Mouse (Mus musculus): ENCODE data around the gene Gm10521. TPM values are rescaled to one million over a fixed set of nuclear protein-coding genes. Genes with fewer than 3 reads are reported as not detected.
A peak's percentile ranks its signal among the peaks of the same experiment; 100 is the strongest.
"Not testable (repeated sequence)": the region's sequence is repeated elsewhere in the genome, so short reads cannot be mapped to it uniquely, and the experiment has no call there.

Gm10521 gene
- under 1 TPM; 0.10 to 0.26 TPM for total RNA-seq (2021)
- long read RNA-seq, experiment 1: 0 reads
- long read RNA-seq, experiment 2: 0 reads

DNA sequence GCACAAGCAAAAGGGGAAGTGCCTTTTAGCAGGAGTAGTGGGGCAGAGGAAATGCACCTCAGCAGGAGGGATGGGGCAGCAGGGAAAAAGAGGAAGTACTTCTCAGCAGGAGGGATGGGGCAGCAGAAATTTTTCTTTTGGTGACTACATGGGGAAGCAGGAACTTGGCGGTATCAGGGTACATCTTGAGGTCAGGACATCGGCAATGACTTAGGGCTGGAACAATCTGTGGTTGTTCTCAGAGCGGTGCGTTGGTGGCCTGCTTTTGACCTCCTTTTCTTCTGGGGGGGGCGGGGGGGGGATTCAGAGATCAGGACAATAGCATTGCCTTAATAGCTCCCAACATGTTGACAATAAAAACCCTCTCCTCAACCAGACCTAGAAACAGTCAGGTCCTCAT, at the start of gene Gm10521:
Gm10521 (plus strand) TSS at position 301 of the 400 bp plus-strand sequence.
- not testable (repeated sequence) for DNase-seq

DNA sequence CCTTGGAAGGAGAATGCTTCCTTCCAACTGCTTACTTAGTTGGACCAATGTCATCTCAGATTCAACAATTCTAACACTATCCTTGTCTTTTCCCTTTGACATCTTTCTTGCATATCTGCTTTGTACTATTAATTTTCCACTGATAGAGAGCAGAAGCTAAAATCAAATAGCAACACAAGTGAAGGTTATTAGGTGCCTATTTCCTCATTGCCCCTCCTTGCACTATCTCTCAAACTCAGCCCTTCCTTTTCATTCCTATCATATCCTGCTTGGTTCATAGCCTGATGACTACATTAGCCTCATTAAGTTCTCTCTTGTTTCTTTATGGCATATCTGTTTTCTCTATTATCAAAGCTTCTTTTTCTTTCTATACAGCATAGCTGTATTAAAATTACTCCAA, 47.3 kb upstream of the Gm10521 start:
- no peak for DNase-seq

DNA sequence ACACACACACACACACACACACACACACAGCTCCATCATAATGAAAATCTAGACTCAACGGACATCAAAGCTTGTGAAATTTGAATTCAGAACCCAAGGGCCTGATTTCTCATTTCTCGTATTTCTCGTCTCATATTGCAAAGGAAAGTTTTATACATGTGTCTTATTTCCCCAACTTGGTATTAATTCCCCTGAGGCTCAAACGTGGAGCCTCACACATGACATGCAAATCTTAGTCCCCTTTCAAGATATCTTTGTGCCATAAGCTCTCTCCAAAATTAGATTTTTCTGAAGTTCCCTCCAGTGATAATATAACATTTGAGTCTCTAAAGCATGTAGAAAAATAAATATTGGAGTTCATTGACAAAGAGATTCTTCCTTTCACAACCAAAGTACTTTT, 46.7 kb upstream of the Gm10521 start:
- DNase-seq: no peak

DNA sequence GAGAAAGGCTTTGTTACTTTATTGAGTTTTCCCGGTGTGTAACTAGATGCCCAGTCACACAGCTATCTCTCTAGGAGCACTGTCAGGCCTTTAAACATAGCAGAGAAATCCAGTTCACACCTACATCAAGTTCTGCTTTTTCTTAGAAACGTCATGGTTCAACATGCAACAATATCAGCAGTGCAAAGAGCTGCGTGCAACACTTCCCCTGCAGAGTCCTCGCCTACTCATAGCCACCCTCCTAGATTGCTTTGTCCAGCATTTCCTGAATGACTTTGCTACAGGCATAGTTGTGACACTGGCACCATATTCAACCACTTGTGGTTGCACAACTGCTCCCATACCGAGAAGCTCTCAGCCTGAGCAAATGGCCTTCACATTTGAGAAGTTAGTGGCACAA, 46.0 kb upstream of the Gm10521 start:
- peak; percentile 0 to 2 for DNase-seq

DNA sequence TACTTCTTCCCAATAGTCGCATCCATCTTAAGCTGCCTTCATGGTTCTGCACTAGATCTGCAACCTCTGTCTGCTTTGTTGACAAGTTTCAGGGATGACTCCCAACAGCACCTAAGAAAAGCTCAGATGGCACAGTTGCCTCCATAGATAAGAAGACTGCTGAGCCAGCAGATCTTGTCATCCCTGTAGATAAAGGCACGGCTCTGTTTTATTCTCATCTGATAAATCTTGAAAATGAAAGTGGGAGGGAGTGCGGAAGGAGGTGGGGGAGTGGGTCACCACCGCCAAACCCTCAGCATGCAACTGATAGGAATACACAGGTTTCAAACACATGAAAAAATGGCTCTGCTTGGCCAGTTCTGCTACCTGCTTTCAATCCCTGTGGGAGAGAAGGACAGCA, 30.0 kb upstream of the Gm10521 start:
- no peak for DNase-seq

DNA sequence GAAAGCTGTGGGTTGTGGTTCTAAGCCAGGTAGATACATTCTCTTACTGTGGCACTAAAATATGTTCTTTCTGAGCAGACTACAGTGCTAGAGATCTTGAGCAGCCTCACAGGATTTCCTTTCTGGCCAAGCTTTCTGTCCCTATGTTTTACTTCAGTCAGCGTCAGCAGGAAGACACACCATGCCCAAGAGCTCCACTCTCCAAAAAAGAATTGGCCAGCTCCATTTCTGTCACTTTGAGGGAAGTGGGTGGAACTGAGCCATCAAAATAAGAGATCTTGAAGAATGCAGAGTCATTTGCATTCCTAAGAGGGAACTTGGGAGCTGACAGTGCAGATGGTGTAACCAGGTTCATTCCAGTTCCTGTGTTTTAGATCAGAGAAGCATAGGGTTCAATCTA, 8.5 kb upstream of the Gm10521 start:
- DNase-seq: no peak

DNA sequence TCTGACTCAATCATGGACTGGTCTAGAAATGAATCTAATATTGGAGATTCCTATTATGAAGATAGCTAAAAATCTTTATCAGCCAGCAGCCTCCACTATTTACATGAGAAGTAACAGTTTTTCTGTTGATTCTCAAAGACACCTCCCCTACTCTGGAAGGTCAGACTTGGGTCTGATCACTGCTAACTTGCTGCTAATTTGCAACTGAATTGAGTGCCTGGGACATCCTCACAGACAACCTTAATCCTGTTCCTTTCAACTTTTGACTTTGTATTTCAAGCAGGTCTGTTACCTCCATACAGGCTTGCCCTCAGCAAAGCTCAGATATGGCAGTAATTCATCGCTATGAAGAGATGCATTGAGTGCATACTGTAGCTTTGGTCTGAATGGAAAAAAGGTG, 8.5 kb downstream of the Gm10521 start:
- no peak for DNase-seq

DNA sequence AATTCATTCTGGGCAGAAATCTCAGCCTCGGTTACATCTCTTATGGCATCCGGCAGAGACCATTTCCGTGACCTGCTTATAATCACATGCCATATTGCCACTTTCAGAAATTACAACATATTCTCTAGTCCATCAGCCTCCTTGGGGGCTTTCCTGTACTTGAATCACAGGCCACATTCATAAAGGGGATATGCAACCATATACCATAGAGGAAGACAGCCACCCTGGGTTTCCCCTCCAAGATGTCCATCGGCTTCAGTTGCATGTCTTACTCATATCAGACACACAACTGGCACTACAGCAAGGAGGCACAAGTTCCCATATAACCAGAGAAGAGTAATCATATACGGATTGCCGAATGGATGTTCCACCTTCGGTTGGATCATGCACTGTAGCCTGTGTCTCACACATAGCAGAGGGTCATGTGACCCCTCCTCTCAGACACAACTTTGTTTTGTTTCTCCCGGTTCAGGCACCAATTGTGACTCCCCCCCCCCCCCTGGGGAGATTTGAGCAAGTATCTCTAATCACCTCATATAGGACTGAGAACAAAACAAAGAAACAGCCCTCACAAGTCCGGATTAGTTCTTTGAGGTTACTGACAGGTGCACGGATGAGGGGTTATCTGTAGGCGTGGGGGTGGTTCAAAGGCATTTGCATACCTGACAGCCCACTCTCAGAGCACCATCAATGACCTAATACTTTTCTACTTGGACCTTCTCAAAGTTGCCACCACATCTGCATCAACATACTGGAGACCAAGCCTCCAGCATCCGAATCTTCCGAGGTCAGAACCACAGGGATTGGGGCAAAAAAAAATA, 20.4 kb downstream of the Gm10521 start:
- no peak for DNase-seq

DNA sequence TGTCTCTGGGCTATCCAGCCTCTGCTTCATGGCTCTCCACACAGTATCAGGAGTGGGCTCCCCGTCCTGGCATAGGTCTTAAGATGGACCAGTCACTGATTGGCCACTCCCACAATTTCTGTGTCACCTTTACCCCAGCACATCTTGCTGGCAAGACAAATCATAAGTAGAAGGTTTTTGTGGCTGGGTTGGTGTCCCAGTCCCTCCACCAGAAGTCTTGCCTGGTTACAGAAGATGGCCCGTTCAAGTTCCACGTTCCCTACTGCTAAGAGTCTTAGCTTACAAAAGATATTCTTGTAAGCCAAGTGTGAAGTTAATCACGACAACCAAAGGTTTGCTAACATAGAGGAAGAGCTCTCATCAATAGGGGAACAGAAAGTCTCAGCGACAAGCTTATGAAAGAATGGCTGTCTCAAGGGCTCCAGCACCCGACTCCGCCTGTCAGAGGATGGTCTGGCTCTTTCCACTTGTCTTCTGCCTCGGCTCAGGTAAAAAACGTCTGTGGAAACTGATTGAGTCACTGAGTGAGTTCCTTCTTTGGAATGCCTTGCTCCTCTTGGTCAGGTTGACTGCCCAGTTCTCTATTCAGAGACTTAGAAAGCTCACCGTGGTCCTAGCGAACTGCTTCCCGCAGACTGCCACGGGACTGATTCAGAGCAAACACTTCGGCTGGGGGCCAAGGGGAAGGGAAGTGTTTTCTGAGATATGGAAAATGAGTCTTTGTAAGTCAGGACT, 22.0 kb downstream of the Gm10521 start, which contains the start of gene Slamf6:
Slamf6 (plus strand) TSS at position 211 of the 735 bp plus-strand sequence.
- no peak for DNase-seq

DNA sequence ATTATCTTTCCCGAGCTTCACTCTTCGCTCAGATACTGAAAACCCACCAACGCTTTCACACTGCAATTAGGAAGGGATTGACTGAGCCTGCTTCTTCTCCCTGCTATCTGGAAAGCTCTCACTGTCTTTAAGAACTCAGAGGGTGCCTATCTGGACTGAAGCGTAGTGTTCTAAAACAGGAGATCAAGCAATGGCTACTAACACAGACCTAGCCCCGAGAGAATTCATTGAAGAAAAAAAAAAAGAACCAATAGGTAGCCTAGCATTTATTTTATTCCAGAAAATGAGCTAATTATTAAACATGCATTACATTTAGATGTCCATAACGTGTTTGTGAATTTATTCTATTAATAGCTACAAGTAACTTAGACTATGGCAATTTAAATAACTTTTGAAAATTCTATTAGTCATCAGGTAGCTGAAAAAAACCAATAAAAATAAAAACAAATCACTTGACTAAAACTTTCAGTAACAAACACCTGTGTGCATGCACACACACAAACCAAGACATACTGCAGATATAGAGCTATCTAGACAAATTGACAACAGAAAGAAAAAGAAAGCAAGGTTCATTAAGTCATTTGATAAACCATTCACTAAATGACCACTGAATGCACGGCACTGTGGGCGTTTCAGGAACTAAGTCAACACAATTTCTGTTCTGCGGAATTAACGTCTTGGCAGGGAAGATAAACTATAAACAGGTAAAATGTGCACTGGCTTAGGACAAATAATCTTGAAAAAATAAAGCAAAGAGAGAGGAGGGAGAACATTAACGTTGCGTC, 22.9 kb downstream of the Gm10521 start:
- no peak for DNase-seq

DNA sequence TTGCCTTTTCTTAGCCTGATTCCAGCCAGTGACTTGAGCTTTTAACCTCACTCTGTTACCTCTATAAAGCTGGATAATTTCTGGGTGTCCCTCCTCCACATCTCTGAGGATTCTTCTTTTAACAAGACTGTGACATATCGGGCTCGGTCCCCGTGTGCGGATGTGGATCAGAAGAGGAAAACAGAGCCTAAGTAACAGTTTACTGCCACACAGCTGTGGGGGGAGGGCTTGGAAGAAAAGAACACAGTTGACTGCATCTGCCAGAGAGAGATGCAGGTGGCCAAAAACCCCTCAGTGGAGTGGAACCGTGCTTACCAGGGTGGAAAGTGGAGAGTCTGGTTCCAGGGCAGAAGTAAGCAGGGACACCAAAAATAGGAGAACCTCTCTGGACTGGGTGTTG, 23.7 kb downstream of the Gm10521 start:
- no peak for DNase-seq

DNA sequence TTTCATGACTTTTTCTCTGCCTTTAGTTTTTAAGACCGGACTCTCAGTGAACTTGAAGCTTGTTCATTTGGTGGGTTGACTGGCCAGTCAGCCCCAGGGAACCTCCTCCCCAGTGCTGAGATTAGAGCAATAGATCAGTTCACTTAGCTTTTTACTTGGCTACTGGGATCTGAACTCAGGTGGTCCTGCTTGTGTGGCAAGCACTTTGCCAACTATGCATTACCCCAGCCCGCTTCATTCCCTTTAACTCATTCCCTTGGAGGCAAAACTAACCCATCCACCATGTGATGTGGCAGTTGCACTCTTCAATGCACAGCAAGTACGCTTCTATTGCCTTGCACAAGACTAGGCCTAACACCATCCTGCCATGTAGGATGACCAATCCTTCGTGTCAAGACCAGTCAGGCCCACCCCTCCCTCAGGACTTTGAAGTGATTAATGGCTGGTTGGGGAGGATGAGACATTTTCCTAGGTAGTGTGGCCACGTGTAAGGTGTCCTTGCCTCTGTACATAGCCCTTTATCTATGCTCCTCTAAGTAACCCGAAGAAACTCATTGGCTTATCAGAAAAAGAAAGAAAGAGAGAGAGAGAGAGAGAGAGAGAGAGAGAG, 24.5 kb downstream of the Gm10521 start:
- no peak for DNase-seq

DNA sequence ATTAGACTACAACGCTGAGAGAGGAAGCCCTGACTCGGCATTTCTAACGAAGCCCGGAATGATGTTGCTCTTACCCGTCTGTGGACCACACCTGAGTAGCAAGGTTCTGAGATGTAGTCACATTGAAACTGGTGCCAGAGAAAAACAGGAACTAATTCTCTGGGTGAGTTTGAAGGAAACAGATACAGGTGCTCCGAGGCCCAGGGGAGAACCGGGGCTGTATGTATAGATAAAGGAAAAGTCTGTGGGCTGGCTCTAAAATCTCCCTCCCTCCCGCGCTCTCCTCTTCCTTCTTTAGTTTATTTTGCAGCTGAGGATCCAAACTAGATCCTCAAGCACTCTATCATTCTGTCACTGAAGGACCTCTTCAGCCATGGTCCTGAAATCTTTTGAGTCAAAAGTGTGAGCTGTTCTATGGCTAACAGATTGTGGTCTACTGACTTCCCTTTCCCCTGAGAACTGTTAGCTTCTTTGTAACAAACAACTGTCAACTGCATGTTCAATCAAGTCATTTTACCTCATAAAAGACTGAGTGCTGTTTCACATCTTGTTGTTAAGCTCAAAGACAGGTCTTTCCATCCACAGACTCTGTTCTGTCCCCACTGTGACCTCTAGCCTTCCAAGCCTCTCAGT, 25.6 kb downstream of the Gm10521 start:
- DNase-seq: no peak

DNA sequence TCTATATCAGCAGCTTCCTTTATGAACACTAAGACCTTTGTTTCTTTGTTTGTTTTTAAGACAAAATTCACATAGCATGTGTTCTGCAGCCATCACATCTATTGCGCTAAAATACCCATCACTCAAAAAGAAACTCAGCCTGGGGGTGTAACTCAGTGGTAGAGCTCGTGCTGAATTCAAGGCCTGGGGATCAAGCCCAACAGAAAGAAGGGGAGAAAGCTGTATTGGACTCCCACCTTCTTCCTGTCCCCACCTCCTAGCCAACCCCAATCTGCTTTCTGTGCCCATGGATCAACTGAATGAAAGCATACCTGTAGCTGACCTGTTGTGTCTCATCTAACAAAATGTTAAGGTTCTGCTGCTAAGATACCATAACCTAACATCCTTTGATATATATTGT, 26.2 kb downstream of the Gm10521 start:
- no peak for DNase-seq

DNA sequence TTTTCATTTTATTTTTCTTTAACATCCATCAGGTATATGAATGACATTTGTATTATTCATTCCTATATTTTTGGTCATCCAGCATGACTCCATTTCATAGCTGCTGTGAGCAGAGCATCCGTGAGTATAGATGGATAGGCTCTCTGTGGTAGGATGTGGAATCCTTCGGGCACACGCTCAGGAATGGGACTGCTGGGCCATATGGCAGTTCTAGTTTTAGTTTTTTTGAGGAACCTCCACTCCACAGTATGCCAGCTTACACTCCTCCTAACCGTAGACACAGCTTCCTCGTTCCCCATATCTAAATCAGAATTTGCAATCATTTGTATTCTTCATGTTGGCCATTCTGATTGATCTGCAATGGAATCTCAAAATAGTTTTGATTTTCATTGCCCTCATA, 27.4 kb downstream of the Gm10521 start:
- DNase-seq: no peak

DNA sequence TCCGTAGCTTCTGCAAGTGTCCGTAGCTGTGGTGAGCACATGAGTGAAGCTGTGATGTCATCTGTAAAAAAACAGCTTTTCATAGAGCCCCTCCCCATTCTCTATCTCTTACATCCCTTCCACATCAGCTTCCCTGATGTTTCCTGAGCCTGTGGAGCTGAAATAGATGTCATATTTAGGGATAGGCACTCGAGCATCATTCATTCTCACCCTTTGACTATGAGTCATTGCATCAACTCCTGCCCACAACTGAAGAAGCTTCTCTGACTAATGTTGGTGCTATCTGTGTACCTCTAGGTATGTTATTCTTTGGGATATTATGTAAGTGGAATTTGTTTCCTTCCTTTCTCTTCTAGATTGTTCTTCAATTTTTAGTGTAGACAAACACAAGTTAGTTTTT, 29.4 kb downstream of the Gm10521 start:
- no peak for DNase-seq

DNA sequence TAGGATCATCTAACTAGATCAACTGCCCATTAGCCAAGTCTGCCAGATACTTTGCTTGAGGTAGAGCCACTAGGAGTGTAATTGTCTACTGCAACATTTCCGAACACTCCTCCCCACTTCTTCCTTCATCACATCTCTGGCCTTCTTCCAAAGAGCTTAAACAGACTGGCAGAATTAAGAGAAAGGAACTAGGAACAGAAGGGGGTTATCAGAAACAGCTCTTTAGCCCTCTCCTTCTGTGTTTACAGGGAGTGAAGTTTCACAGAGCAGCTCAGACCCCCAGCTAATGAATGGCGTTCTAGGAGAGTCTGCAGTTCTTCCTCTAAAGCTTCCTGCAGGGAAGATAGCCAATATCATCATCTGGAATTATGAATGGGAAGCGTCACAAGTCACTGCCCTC, 38.4 kb downstream of the Gm10521 start:
- DNase-seq: no peak

DNA sequence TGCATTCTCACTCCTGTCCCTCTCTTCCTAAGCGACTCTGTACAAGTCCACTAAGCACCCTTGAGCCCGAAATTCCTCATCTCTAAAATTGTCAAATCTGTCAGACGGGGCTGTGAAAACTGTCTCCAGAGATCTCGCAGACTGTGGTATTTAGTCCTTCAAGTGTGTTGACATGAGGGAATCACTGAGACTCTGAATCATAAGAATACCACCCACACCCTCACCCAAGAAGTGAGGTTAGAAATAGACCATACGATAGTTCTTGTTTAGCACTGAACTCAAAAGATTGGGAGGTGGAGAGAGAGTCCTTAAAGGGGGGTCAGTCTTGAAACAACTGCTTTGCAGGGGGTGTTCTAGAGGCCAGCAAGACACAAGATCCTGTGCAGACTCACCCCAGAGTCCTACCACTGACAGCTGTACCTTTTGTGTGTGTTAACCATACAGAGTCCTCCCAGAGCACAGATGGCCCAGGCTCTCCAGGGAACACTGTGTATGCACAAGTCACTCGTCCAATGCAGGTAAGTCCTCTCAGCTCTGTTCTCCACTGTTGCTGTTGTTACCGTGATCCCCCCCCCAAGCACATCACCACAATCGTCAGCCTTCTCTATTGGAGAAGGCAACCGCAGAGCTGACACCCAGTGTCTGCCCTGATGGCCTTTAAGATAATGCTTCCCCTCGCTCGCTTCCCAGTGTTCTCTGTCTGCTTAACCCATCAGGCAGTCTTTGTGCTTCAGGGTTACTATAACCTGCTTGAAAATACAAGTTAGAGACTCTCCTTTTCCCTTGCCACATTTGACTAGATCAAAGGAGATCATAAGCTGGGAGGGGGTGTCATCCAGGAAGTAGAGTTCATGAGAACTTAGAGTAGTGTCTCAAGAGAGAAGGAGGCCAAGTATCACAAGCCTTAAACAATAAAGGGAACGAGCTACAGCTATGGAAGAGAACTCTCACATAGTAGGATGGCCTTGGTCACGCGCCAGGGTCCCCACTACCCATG, 43.8 kb downstream of the Gm10521 start:
- DNase-seq: no peak

DNA sequence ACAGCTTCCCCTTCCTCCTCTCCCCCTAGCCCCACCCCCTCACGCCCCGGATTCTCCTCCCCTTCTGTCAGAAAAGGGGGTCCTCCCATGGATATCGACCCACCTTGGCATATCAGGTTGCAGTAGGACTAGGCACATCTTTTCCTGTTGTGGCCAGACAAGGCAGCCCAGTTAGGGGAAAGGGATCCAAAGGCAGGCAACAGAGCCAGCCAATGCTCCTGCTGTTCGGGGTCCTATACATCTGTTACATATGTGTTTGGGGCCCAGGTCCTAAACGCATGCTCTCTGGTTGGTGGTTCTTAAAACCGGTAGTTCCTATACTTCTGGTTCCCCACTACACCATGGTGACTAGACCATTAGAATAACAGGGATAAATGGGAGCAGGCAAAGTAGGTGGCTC, 45.2 kb downstream of the Gm10521 start:
- no peak for DNase-seq

DNA sequence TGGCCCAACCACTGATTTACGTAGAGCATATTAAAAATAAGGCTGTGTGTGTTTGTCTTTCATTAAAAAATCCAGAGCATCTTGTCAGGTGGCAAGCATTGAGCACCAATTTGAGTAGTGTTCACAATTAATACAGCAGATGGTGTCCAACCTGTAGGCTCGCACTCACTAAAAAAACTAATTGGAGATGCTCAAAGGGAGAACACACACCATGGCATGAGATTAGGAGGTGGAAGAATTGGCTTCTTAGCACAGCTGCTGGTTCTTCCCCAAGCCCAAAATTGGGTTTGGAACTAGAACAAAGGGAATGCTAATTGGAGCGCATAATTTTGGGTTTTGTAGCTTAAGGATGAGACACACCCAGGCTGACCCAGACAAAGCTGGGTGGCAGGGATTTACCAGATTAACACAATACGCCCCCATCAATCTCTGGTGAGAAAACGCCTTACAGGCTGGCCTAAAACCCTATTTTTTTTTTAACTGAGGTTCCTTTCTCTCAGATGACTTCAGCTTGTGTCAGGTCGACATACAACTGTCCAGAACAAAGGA, 51.1 kb downstream of the Gm10521 start:
- no peak for DNase-seq

Measured in adrenal gland, postnatal 36 days (tissue).